Comparison of ENCODE assay signal across 8 mouse cellular contexts in the genomic region with DNA sequence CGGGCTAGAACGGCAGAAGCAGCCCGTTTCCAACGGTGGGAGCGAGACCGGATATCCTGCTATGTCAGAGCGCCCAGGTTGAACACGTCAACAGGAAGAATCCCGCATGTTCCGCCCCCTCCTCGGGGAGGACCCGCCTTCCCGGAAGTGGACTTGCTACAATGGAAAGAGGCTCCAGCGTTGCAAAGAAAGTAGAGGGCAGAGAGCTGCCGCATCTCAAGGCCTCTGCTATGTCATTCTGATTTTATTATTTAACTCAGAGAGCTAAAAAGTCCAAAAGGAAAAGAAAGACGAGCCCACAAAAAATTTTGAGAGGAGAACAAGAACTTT. TPM values are rescaled to one million over a fixed set of nuclear protein-coding genes. Genes with fewer than 3 reads are reported as not detected.
DNase-seq lines count a peak whose midpoint lies in the region; ATAC-seq and TF ChIP-seq lines count a peak whose summit lies in the region.

A gene (minus strand): TSS at position 68 of the 330 bp plus-strand sequence.

- no peaks in the 10 kb centered on the region for H3K27me3 ChIP-seq in forebrain, embryonic 10.5 days (ENCODE audit: poor library complexity, severe bottlenecking)
- no peaks in the 10 kb centered on the region for H3K27me3 ChIP-seq in heart, embryonic 15.5 days
- H3K27me3 ChIP-seq in liver, embryonic 14.5 days (ENCODE audit: control insufficient read depth, insufficient read depth, low read length): no peaks in the 10 kb centered on the region
- H3K27me3 ChIP-seq in neural tube, embryonic 11.5 days (ENCODE audit: control insufficient read depth, insufficient read depth, low read length): no peaks in the 10 kb centered on the region
- no peaks in the 10 kb centered on the region for H3K27me3 ChIP-seq in stomach, postnatal 0 days (ENCODE audit: control insufficient read depth, insufficient read depth, low read length)

- H3K9ac ChIP-seq in heart, embryonic 15.5 days: peak within 1 kb of the TSS; percentile 93
- H3K9ac ChIP-seq in liver, embryonic 14.5 days (replicated peaks): peak within 1 kb of the TSS; percentile 90
- peak within 1 kb of the TSS; percentile 80 for H3K9ac ChIP-seq in neural tube, embryonic 11.5 days (ENCODE audit: low read length)
- H3K9ac ChIP-seq in stomach, postnatal 0 days (ENCODE audit: low read length): peak within 1 kb of the TSS; percentile 94

- peak within 1 kb of the TSS; percentile 78 for H3K4me2 ChIP-seq in heart, embryonic 15.5 days
- H3K4me2 ChIP-seq in liver, embryonic 14.5 days (ENCODE audit: low read depth): peak within 1 kb of the TSS; percentile 68
- peak within 1 kb of the TSS; percentile 88 for H3K4me2 ChIP-seq in neural tube, embryonic 11.5 days (ENCODE audit: low read depth)
- H3K4me2 ChIP-seq in stomach, postnatal 0 days (replicated peaks; ENCODE audit: low read depth): peak within 1 kb of the TSS; percentile 54

- peak within 1 kb of the TSS; percentile 93 for H3K27ac ChIP-seq in forebrain, embryonic 10.5 days
- H3K27ac ChIP-seq in heart, embryonic 15.5 days: peak within 1 kb of the TSS; percentile 85
- peak within 1 kb of the TSS; percentile 43 for H3K27ac ChIP-seq in liver, embryonic 14.5 days
- no peak within 1 kb of the TSS for H3K27ac ChIP-seq in neural tube, embryonic 11.5 days (ENCODE audit: low read depth, low read length)
- H3K27ac ChIP-seq in stomach, postnatal 0 days (replicated peaks): peak within 1 kb of the TSS; percentile 93

- H3K36me3 ChIP-seq in forebrain, embryonic 10.5 days (replicated peaks): peaks cover 37% of the 10 kb centered on the region
- peaks cover 26% of the 10 kb centered on the region for H3K36me3 ChIP-seq in heart, embryonic 15.5 days
- H3K36me3 ChIP-seq in liver, embryonic 14.5 days (replicated peaks; ENCODE audit: control insufficient read depth, insufficient read depth, low read depth): peaks cover 9% of the 10 kb centered on the region
- peaks cover 6% of the 10 kb centered on the region; the same call in 1 of the 2 replicates for H3K36me3 ChIP-seq in neural tube, embryonic 11.5 days (ENCODE audit: control insufficient read depth, insufficient read depth, low read length)
- peaks cover 13% of the 10 kb centered on the region for H3K36me3 ChIP-seq in stomach, postnatal 0 days (ENCODE audit: control insufficient read depth, insufficient read depth, low read length)

- H3K9me3 ChIP-seq in forebrain, embryonic 10.5 days: no peaks in the 10 kb centered on the region
- H3K9me3 ChIP-seq in heart, embryonic 15.5 days (replicated peaks): no peaks in the 10 kb centered on the region
- H3K9me3 ChIP-seq in liver, embryonic 14.5 days (ENCODE audit: control insufficient read depth, low read length): no peaks in the 10 kb centered on the region
- H3K9me3 ChIP-seq in neural tube, embryonic 11.5 days (ENCODE audit: control insufficient read depth, low read length): no peaks in the 10 kb centered on the region
- H3K9me3 ChIP-seq in stomach, postnatal 0 days (ENCODE audit: control insufficient read depth, low read length): no peaks in the 10 kb centered on the region

- peak; percentile 89 to 95 for DNase-seq in CD8-positive naive resting alpha-beta T cell, adult 2 months (ENCODE audit: low read depth in 2 of 2, low spot score in 2 of 2)
- DNase-seq in c-Kit-positive CD71-negative TER-119-negative erythroid progenitor cells, embryonic 14.5 days (ENCODE audit: low read depth): peak; percentile 88
- DNase-seq in forebrain, embryonic 10.5 days (ENCODE audit: extremely low spot score, low spot score): peak; percentile 88
- DNase-seq in kidney, postnatal 25 days: peak; percentile 94 to 96
- DNase-seq in liver, embryonic 14.5 days (ENCODE audit: low read depth in 3 of 3, low spot score in 3 of 3): peak; percentile 84 to 86 (median 84)
- DNase-seq in neural tube, embryonic 11.5 days (ENCODE audit: low spot score): peak; percentile 91
- peak; percentile 95 for DNase-seq in stomach, postnatal 0 days (ENCODE audit: low spot score)

- WGBS in forebrain, embryonic 10.5 days: under 1% methylated on average over 16 of the region's 16 CpGs
- WGBS in heart, embryonic 15.5 days: under 1% methylated on average over 16 of the region's 16 CpGs
- WGBS in liver, embryonic 14.5 days (ENCODE audit: insufficient replicate concordance): 1% methylated on average over 16 of the region's 16 CpGs
- under 1% methylated on average over 16 of the region's 16 CpGs for WGBS in neural tube, embryonic 11.5 days
- under 1% methylated on average over 16 of the region's 16 CpGs for WGBS in stomach, postnatal 0 days

- peaks cover 23% of the 10 kb centered on the region for H3K4me1 ChIP-seq in forebrain, embryonic 10.5 days
- H3K4me1 ChIP-seq in heart, embryonic 15.5 days (replicated peaks): peaks cover 10% of the 10 kb centered on the region
- H3K4me1 ChIP-seq in liver, embryonic 14.5 days (replicated peaks; ENCODE audit: control insufficient read depth in 2 of 2, insufficient read depth in 2 of 2, low read length in 1 of 2): peaks cover 2% of the 10 kb centered on the region in 2 experiments; a peak in 2 of 4 replicates
- H3K4me1 ChIP-seq in neural tube, embryonic 11.5 days (ENCODE audit: control insufficient read depth, insufficient read depth, low read length): 0 out of 2 replicates have a peak, but pooled peaks cover 3% of the 10 kb centered on the region
- H3K4me1 ChIP-seq in stomach, postnatal 0 days (replicated peaks; ENCODE audit: control insufficient read depth, insufficient read depth): no peaks in the 10 kb centered on the region

- ATAC-seq in heart, embryonic 15.5 days (replicated peaks; ENCODE audit: insufficient number of reproducible peaks, insufficient read depth, low FRiP score, low read depth): peak; percentile 95
- peak; percentile 97 for ATAC-seq in liver, embryonic 14.5 days (ENCODE audit: insufficient read depth)
- ATAC-seq in neural tube, embryonic 11.5 days (ENCODE audit: insufficient read depth, low FRiP score, low TSS enrichment): peak; percentile 97
- peak; percentile 99 for ATAC-seq in stomach, postnatal 0 days (ENCODE audit: low FRiP score, low TSS enrichment)

- TF ChIP-seq CTCF in liver, embryonic 14.5 days (IDR thresholded peaks at IDR 0.05; ENCODE audit: low read depth): no peak
- TF ChIP-seq CTCF in stomach, postnatal 0 days (IDR thresholded peaks at IDR 0.05; ENCODE audit: low read depth): no peak

- no peak for TF ChIP-seq EP300 in liver, embryonic 14.5 days (IDR thresholded peaks at IDR 0.05; ENCODE audit: low read depth)
- peak; percentile 27 for TF ChIP-seq EP300 in stomach, postnatal 0 days (optimal IDR thresholded peaks at IDR 0.05)

- H3K4me3 ChIP-seq in forebrain, embryonic 10.5 days: peak within 1 kb of the TSS; percentile 90
- H3K4me3 ChIP-seq in heart, embryonic 15.5 days: peak within 1 kb of the TSS; percentile 92
- peak within 1 kb of the TSS; percentile 86 to 100 for H3K4me3 ChIP-seq in liver, embryonic 14.5 days (ENCODE audit: insufficient read depth in 1 of 2, low read depth in 2 of 2, low read length in 2 of 2)
- peak within 1 kb of the TSS; percentile 77 for H3K4me3 ChIP-seq in neural tube, embryonic 11.5 days (ENCODE audit: low read depth, low read length)
- peak within 1 kb of the TSS; percentile 96 for H3K4me3 ChIP-seq in stomach, postnatal 0 days (ENCODE audit: low read depth, low read length)

RNA-seq across cellular contexts. Expression of the gene that starts here (rescaled TPM):
- polyA plus RNA-seq in forebrain, embryonic 10.5 days (2016; fragmentation: Nextera tagmentation; extraction: Ambion mirVana): 76.9 and 78.2 TPM in 2 replicates
- 39.2 and 46.2 TPM in 2 replicates for polyA plus RNA-seq in heart, embryonic 15.5 days (2015; fragmentation: Nextera tagmentation; extraction: Ambion mirVana)
- 12.0 and 22.1 TPM in 2 replicates for polyA plus RNA-seq in liver, embryonic 14.5 days (2012; rRNA removed)
- 24.5 and 26.0 TPM in 2 replicates for polyA plus RNA-seq in liver, embryonic 14.5 days (2014; fragmentation: Nextera tagmentation; extraction: Ambion mirVana)
- polyA plus RNA-seq in neural tube, embryonic 11.5 days (2014; fragmentation: Nextera tagmentation; extraction: Ambion mirVana): 86.3 and 91.7 TPM in 2 replicates
- polyA plus RNA-seq in stomach, postnatal 0 days (2015; fragmentation: Nextera tagmentation; extraction: Ambion mirVana): 39.7 and 42.4 TPM in 2 replicates
